Mouse (Mus musculus) heart, postnatal 0 days (tissue): ENCODE data around the gene Krt81.

Experiments used
- CTCF ChIP-seq: IDR thresholded peaks from 2 replicates; pipeline ENCODE4 v1.5.1; 2016; ENCODE audit warnings: antibody characterized with exemption, control low read depth, low read depth
- EP300 ChIP-seq: IDR thresholded peaks from 2 replicates; pipeline ENCODE4 v1.6.1; 2016; ENCODE audit warnings: antibody characterized with exemption, low read depth

DNA sequence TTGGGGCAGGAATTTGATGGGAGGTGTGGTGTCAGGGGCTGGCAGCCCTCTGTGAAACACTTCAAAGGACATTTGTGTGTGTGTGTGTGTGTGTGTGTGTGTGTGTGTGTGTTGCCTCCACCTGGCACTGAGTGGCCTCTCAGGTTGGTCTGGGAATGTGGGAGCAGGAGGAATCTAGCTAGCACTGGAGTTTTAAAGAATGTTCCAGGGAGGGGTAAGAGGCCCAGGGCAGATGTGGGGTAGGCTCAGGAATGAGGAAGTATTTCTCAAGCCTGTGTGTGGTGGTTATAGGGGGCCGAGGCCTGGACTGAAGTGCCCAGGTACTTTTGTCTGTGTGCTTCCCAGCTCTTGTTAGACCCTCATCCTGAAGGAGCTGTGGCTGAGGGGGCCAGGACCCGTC, 52.8 kb downstream of the Krt81 start, which contains the start of gene Krt7:
- TF ChIP-seq EP300 (no peak), CTCF (no peak)
